Mouse (Mus musculus) right cerebral cortex, postnatal 4 days (tissue): ENCODE measurements around the gene Tns1.
A peak's percentile ranks its signal among the peaks of the same experiment; 100 is the strongest.

Source experiments
- DNase-seq: peaks from one replicate; pipeline ENCODE4 v3.0.0-alpha.2; 2022

Gene Tns1

DNA sequence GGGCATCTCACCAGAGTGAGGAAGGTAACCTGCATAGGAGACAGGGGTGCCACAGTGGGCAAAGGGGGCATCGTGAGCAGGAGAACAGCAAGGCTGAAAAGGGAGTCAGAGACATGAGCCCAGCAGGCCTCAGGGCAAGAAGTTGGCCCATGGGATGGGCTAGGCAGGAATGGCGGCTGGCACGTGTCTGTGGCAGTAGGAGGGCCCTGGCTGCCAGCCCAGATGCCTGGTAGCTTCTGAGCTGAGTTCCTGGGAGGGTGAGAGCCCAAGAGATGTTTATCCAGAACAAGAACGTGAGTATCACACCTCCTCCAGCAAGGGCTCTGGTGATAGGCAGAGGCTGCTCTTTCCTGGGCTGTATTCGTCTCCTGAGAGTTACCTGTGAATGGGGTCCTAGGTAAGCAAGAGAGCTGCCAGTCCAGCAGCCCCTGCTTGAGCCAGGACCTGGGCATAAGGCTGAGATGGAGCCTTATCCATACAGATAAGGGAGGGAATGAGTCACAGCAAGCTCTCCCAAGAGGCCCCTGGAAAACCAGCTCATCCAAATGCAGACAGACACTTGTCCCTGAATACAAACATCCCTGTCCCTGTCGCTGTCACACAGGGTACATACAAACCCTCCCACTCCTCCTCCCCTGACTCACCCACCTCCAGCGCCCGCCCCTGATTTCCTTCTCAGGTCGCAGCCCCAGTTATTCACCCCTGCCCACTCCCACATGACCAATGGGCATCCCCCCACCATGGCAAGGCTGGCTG, 2.2 kb downstream of the Tns1 start:
- peak; percentile 49 for DNase-seq

DNA sequence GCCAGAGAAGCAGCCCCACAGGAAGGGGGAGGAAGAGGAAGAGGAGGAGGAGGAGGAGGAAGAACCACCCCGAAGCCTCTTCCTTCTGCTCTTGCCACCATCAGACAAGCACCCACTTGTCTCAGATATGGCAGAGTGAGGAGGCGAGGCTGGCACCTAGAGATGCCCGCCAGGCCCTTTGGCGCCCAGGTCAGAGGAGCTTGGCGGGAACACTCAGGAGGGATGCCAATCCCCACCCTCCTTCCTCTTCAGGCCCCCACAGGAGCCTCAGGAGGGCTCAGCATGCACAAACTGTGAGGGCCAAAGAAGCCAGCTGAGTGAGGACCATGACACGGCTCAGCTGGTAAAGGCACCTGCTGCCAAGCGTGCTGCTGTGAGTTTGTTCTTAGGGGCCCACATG, 3.1 kb downstream of the Tns1 start:
- DNase-seq: no peak

DNA sequence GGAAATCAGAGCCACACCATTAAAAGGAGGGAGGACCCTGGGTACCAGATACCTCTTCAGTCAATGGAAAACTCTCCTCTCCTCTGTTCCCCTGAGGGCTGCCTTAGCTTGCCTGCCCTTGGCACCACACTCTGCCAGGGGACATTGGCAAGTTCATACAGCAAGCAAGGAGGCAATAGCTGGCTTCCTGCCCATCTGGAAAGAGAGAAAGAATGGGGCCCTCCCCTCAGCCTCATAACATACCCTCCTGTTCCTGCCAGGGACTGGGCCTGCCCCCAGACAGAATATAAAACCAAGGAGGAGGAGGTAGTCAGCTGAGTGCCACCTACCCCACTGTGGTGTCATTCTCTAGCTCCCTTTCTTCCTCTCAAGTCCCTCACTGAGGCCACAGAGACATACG, 5.1 kb downstream of the Tns1 start:
- peak; percentile 29 for DNase-seq

DNA sequence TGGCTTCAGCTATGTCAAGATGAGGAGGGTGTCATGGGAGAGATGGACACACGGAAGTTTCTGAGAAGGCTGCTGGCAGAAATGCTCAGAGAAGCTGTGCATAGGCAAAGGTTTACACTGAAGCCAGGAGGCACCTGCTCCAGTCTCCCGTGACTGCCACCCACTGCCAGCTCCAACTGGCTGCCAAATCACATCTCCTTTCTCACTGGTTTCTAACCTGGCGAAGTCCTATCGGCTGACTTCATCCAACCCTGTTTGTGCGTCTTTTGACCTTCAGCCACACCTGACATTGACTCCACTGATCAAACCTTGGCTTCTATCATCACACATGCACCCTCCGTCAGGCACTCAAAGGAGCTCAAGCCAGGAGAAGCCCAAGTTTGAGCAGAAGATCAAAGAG, 6.4 kb downstream of the Tns1 start:
- no peak for DNase-seq

DNA sequence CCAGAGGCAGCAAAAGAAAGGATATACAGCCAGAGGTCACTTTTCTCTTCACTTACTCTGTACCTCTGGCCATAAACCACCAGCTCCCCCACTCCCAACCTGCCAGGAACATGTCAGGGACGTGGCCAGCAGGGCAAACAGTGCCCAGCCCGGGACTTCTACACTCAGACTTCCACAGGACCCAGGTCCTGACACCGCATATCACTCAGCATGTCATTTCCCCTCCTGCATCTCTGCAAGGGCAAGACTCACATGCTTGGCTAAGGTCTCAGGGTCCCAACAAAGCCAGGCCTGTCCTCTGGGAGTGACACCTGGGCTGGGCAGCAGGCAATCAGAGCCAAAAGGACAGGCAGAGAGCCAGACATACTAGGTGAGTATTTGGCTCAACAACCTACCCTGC, 11.2 kb downstream of the Tns1 start:
- no peak for DNase-seq

DNA sequence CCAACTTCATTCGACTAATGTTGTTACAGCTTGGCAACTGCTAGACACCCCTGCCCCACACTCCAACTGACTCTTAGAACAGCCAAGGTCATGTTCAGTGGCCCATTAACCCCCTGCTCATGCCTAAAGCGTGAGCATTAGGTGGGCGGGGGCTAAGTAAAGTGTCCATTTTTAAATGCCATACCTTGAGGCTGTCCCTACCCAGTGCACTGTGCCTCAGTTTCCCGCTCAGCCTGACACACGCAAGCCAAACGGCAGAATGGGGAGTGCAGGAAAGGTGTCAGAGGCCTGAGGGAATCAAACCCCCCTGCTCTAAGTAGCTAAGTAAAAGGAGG, 12.6 kb downstream of the Tns1 start:
- DNase-seq: no peak

DNA sequence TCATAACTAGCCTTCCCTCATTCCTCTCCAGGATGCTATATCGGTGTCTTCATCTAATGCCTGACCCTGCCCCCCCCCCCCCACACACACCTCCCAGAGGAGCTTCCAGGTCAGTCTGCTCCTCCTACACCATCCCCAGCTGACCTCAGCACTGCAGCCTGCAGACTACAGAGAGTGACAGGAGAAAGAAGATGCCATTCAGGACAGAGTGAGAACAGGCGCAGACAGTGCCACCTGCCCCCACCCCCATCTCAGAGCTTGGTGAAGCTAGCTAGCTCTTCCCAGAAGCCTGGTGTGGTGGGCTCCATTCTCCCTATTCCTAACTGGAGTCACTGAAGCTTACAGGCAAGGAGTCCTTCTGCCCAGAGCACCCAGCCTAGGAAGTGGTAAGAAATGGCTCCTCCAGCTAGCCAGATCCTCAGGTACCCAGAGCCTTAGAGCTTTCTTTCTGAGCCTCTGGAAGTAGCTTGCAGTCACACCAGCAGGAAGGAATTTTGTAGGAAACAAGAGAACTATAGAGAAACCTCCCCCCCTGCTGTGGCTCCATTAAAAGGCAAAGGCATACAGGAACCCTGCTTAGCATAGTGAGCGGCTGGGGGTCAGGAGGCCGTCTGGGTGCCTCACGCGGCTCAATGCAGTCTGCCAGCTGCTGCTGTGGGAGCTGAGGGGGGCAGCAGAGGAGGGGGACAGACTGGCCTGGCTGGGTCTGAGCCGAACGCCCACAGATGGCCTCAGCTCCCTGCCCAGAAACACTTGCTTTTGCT, 13.1 kb downstream of the Tns1 start:
- DNase-seq: peak; percentile 38

DNA sequence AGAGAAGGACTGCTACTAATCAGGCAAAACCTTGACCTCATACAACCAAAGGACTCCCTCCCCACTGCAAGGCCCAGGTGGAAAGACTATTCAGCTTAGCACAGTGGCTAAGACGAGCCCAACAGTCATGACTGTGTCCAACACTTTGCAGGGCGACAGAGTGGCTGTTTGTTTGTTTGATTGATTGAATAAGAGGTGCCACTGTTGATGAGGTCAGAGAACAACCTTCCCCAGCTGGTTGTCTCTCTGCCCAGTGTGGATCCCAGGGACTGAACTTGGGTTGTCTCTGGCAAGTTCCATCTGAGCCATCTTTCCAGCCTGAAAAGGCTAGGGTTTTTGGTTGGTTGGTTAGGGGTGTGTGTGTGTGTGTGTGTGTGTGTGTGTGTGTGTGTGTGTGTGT, 14.6 kb downstream of the Tns1 start:
- DNase-seq: no peak

DNA sequence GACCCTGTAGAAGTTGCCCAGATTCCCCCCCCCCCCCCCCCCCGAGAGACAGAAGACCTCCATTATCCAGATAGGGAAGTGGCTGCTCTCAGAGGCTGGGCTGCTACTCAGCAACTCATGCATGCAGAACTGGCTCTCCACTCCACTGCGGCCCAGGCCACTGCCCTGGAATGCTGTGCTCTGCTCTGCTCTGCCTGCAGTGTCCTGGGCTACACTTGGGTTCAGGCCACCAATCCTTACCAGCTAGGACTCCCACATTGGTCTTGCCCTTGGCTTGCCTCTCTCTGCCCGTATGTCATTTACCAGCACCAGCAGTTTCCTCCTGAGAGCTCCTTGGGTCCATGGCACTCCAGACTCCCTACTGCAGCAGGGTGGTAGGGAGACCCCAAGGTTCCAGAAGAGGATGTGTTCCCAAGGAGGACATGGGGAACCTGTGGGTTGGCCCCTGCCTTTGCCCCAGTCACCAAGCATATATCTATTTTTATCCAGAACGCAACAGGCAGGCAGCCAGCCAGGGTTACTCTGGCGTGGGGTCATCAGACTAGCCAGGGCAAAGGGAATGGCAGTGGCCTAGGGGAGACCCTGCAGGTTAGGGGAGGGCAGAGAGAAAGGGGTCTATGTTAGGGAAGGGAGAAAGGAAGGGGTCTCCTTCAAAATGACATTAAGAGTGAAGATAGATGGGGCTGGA, 16.2 kb downstream of the Tns1 start:
- no peak for DNase-seq

DNA sequence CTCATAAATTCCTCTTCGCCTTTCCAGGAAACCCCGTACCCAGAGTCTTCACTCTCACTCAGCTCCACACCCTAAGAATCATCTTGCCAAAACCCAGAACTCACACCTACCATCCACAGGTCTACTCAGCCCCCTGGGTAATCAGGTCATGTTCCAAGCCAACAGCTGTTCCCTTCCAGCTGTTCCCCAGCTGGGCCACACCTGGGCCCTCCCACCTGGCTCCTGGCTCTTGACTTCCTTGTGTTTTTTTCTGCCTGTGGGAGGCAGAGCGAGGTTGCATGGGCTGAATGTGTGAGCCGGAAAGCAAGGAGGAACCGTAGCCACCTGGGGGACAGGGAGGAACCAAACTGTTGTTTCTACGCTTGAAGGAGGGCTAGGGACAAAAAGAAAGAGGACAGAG, 18.0 kb downstream of the Tns1 start:
- no peak for DNase-seq

DNA sequence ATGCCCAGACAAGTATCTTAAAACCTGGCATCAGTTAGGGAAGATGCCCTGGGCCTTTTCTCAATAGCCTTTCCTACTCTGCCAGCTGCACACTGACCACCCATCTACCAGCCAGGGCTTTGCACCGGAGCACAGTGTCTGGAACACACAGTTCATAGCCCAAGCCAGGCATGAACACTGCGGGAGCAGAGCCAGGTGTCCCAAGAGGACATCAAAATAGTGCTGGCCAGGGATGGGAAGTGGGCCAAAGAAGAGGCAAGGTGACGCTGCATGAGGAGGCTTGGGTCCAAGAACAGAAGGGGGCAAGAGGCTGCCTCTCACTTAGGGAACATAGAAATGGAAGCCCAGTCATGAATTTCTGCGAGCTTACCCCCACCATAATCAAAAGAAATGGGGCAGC, 18.6 kb downstream of the Tns1 start:
- DNase-seq: no peak

DNA sequence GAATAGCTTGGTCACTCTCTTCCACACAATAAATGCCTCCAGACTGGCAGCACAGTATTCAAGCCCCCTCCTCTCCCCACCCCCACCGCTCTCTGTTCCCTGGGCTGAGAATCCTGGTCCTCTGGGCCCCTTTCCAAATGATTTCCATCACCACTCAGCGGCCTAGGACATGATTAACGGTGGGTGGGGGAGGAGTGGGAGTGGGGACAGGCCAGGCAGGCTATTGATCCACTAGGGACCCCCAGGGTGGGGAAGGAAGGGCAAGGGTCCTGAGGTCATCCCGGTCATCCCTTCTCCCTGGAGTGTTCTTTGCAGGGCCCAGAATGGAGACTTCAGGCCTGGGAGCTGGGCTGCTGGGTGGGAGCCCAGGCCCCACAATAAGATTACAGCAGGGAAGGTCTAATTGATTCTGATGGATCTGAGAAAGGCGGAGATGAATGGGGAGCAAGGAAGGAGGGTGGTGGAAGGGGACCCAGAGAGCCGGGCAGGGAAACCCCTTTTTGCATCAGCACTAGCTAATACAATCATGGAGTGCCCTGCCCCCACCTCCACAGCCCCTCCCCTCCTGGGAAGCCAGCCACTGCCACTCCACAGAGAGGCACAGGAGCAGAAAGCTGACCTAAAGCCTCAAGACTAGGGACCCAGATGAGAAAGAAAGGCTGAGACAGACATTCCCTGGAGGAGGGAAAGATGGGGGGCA, 20.4 kb downstream of the Tns1 start:
- DNase-seq: peak; percentile 51

DNA sequence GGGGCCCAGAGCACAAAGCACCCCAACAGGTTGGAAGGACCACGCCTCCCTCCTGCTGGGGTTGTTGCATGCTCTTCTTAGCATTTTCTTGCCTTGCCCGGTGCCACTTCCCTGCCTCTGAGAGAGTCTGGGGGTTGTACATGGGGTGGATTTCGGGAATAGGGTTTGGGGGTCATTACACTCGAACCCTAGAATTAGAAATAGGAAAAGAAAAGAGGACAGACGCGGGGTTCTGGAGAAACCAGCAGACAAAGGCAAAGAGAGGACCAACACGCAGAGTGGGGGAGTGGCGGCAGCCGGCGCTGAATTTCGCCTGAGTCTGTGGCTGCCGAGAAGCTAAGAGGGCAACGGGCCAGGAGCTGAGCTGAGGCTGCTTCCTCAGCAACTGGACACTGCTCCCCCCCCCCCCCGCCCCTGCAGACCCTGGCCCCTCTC, 25.2 kb downstream of the Tns1 start:
- DNase-seq: peak; percentile 59

DNA sequence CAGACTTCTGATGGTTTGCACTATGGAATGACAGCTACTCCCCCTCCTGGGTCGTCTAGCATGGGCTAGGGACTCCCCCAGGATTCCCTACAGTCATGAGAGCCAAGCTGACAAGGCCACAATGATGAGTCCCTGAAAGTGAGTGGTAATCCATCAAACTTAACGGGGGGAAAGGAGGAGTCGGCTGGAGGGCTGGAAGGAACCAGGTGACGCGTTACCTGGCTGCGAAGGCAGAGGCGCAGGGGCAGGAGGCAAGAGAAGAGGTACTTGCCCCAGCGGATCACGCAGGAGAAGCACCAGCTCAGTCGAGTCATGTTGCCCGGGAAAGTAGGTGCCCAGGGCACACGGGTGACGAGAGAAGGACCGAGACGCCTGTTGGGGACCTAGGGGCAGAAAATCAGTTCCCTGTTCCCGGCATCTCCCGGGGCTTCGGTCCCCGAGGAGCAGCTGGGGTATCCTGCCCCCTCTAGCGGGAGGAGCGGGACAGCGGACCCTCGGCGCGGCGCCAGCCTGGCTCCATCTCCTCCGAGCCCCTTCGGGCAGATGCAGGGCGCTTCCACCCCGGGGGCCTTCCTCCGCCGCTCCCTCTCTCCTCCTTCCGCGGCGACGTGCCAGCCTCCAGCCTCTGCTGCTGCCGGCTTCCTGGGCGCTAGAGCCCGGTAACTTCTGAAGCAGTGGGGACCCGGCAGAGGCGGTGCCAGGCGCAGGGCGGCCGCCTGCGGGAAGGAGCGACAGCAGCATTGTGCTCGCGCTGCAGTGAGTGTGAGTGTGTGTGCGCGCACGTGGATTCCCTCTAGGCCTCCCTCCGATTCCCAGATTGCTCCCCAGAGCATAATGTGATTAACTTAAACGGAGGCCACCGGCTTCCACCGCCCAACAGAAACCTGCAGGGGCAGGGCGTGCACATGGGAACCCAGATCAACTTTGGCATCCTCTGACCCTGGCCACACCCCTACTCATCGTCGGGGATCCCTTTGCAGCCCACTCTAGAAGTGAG, 25.9 kb downstream of the Tns1 start:
- DNase-seq: peak; percentile 74

DNA sequence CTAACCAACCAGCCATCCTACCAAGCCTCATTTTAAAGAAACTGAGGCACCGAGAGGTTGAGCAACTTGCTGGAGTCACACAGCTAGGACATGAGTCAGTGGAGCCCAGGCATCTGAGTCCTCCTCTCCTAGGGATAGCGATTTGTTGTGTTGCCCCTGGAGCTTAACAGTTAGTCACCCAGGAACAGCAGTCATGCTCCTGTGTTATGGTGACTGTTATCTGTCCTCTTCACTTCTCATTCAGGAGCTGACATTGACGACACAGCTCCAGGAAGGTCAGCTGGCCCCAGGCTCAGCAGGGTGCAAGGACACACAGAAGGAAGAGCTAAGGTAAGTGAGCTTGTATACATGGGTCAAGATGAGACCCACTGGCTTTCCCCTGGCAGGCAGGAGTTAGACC, 28.5 kb downstream of the Tns1 start:
- DNase-seq: no peak

DNA sequence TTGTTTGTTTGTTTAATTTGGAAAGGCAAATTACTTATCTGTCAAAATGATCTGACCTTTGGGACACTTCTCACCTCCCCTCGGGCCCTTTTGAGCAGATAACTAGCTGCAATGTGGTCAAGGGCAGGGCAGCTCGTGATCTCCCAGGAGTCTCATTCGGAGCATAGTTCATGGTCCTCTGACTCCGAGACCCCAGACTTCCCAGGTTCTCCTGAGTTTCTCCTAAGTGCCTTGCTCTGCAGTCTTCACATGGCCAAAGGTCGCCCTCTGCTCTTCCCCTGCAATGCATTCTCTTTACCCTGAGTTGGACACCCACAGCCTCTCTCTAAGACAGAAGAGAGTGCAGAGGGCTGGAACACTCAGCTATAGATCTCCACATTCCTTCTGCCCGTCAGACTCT, 29.0 kb downstream of the Tns1 start:
- no peak for DNase-seq

DNA sequence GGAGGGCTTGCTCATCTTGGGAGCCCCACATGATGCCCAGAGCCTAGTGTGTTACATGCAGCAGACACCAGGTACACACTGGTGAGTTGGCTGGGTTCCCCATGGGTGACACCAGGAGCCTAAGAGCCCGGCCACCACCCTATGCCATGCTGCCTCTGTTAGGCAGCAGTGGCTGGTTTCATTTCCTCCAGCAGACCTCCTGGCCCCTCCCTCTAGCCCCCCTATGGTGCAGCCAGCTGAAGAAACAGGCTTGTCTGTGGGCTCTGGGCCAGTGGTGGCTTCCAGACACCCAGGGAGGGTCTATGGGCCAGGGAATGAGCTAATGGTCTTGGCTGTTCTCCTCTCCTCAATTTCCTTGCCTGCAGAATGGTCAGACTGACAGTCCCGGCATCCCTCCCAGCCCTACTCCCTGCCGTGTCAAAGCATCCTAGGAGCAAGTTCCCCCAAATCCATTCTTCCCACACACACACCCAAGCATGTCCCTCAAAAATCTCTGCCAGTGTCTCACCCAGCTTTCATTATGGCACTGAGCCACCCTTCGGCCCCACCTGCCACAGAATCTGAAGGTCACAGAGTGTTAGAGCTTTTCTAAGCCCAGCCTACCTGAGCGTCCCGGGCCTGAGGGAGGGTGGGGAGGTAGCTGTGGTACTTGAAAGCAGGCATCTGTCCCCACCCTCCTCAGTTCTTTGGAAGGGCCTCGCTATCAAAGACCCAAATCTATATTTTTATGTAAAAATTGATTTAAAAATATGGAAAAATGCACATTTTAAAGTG, 29.6 kb downstream of the Tns1 start:
- peak; percentile 56 for DNase-seq

DNA sequence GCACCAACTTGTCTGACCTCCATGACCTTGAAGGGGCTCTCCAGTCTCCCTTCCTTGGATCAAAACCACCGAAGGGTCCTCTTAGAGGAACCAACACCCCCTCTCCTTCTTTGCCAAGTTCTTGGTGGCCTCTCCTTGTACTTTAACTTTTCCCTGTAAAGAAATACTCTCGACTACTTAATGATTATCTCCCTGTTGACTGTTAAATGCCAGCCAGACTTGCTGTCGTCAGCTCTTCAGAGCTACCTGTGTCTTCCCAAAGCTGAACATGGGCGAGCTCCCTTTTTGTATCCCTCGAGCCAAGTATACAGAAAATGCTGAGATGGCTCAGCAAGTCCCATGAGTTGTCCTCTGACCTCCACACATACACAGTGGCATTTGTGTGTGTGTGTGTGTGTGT, 30.8 kb downstream of the Tns1 start:
- DNase-seq: no peak

DNA sequence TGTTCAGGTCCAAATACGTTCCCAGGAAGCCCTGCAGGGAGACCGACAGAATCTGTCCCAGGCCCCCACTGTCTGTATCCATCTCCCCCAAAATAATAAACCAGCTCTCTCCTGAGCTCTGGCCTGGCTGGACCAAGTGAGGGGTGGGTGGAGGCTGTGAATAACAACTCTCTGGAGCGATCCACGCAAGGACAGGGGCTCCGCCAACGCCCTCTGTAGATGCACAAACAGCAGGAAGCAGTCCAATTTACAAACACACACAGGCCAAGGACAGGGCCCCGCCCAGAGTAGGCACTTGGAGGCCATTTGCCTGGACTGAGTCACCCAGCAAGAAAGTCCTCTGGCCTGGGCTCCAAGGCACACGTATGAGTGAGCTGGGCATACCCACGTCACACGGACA, 32.0 kb downstream of the Tns1 start:
- no peak for DNase-seq

DNA sequence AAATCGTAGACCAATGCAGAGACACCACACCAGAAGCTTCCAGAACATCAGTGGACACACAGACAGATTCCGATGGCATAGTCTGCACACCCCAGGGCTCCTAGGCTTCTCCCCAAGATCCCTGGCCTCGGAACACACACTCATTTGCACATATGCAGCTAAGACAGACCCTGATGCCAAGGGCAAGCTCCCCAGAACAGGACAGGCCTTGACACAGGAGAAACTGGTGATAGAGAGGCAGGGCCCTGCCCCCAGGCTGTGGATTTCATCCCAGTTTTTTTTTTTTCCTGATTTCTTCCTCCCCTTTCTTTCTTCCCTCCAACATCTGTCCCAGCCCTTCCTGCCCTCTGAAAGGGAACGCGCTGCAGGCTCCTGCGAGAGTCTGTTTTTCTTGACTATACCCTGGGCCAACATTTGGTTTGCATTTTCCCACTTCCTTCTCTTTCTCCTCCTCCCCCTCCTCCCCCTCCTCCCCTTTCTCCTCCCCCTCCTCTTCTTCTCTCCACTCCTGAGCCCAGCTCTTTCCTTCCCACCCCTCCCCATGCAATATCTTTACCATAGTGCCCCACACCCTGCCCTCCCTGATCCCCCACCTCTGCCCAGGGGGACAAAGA, 32.5 kb downstream of the Tns1 start:
- no peak for DNase-seq

DNA sequence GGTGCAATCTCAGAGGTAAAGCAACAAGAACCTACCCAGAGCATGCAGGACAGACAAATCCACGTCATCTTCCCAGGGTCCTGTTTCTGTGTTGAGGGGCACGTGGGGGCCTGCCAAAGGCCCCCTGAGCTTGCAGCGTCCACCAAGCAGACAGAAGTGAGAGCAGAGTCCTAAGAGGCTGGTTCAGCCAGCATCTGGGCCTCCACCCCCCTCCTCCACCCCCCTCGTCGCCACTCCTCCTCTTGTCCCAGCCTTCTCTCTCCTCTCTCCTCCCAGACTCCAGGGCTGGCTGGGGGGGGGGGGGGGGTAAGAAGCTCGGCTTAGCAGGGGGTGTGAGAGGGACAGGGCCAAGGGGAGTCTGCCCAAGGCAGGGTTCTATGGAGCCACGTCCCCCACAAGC, 33.1 kb downstream of the Tns1 start:
- DNase-seq: no peak
